Mouse (Mus musculus): ENCODE measurements around the gene Csnk2b.

DNA sequence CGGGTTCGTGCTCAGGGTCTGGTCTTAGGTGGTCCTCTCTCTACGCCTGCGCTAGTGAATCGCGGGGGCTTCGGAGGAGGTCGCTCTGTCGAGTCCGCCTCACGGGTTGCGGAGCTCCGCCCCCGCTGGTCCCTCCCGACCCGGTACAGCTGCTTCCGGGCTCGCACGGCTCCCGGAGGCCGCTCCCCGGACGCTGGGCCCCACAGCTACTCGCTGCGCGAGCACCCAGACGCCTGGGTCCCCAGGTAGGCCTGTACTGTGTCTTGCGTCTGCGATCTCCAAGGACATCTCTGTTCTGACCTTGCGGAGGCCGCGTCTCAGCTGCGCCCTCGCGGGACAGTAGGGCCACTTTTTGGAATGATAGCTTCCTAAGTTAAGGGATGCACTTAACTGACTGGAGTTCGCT lies 4.4 kb upstream of the Csnk2b start, which contains the start of gene D17H6S53E:
- TF ChIP-seq GATA1 (IDR thresholded peaks at IDR 0.05; ENCODE audit: borderline replicate concordance, low read length) (no peak), FLI1 (IDR thresholded peaks at IDR 0.05; ENCODE audit: low read length) (no peak; the same call in 1 of the 2 replicates)

Measured in megakaryocyte, embryonic 14.5 days (primary cell).